Mouse (Mus musculus) lung, postnatal 25 days (tissue): ENCODE results near the gene Ankrd28.
A peak's percentile ranks its signal among the peaks of the same experiment; 100 is the strongest.
"Not testable (repeated sequence)": the region's sequence is repeated elsewhere in the genome, so short reads cannot be mapped to it uniquely, and the experiment has no call there.

Experiments
- DNase-seq: peaks from one replicate; pipeline ENCODE4 v3.0.0; 2022; ENCODE audit warnings: low spot score

Ankrd28 gene

DNA sequence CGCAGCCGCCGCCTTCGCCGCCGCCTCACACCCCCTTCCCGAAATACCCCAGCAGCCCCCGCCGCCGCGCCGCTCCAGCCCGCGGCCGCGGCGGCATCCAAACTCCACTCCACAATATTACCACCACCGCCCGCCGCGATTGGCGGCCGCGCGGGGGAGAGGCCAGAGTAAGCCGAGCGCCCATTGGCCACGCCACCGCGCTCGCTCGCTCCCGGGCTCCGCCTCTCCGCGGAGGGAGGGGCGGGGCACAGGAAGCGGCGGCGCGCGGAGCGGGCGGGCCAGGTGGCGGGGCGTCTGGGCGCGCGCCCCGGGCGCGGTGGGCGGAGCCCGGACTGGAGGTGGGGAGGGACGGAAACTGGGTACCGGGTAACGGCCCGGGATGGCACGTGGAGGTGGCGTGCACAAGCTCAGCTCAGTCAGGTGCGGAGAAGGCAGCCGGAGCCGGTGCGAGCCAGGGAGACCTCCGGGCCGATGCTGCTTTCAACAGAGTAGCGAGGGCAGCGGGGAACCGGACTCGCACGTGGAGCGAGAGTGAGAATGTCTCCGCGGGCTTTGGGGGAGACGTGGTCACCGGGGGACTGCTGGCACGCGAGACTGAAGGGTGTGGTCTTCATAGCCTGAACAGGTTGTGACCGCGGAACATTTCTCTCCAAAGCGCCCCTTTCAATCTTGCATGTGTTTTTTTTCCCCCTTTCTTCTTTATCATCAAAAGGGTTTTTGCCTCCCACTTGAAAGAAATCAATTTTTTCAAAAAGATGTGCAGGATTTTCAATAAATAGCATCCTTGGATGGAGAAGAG is at the start of gene Ankrd28:
Gene Ankrd28, minus strand, starts transcription at position 81 of the 799 bp plus-strand sequence.
- DNase-seq: peak; percentile 94

DNA sequence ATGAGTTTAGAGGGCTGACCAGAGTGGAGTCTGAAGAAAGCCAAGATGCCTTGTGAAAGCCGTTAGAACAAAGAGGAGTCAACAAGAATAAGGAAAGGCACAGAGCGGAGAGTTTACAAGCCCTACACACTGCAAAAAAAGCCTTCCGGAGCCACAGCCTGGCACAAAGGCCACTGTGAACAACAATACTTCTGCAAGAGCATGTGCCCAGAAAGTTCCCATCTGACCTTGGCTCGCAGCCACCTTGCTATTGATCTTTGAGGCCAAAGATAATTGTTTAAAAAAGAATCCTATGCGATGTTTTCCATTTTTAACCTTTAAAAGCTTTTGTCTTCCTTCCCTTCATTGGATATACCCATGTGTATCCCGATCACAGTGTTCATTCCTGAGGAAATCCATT is 49.0 kb upstream of the Ankrd28 start:
- DNase-seq: no peak

DNA sequence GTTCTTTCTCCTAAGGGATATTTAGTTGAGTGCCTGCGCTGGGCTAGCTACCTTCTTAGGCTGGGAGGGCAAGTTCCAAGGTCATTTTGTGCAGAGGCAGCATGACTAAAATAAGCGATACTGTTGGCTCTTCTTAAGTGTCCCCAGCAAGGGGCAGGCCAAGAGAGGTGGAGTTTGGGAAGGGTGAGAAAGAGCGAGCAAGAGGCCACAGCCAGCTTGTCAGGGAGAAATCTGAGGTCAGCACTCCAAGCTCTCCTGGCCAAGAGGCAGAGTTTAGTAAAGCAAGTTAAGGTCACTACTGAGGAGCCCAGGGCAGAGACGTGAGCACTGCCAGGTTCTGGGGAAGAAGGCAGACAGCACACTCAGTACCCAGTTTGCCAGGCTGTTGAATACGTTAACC is 41.7 kb upstream of the Ankrd28 start:
- no peak for DNase-seq

DNA sequence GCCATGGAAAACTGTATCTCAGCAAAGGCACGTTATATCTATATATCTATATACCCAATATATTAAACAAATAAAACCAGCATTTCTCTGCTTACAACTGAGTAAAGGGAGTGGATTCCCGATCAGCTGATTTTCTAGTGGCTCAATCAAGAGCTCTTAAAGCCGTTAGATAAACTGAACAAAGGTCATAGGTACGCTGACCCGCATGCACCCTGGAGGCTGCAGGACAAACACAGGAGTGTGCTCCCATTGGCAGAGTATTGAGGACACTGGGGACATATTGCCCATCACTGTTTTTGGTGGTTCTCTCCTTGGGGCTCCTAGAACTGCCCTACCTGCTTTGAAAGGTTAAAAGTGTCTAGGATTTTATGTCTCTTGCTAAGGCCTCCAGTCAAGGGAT is 40.0 kb upstream of the Ankrd28 start:
- no peak for DNase-seq

DNA sequence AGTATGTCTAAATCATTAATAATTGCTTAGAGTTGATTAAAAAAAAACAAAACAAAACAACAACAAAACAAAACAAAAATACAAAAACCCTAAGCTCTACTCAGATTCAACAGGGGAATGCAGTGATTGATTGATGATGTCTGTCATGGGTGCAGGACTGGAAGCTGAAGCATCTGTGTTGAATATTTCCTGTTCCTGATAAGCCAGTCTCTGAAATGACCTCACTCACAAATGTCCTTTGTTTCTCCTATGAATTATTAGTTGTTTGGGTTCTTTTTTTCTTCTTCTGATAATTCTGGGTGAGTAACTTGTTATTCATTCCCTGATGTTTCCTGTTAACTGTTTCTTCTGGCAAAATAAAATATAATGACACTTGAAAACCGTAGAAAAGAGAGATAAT is 38.1 kb upstream of the Ankrd28 start:
- no peak for DNase-seq

DNA sequence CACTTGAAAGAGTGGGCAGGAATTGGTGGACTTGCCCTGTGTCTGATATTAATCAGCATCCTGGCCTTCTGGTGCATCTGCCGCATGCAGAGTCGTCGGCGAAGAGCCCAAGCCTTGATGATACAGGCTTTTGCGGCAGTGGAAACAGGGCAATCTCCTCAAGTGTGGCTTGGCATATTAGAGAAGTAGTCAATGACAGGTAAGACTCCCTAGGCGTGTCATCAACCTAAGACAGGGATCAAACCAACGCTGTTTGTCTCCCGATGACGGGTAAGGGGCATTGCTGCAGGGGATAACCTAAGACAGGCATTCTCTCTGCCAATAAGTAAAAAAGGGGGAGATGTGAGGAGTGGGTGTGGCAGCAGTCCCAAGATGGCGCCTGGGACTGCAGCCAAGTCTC is 35.9 kb upstream of the Ankrd28 start:
- DNase-seq: not testable (repeated sequence)

DNA sequence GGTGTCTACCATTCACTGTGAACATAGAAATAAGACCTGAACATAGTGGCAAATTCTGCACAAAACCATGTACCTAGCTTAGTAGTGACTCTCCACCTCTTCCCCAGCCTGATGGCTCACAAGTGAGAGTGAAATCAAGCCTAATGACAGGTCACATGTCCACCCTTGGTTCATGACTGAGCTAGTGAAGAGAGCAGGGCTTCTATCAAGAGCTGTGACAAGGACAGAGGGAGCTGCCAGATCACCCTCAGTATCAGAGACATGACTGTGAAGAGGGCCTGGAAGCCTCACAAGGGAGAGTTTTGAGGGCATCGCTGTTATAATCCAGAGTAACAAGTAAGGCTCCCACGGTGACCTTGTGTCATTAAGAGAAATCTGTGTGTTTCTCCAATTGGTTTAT is 28.2 kb upstream of the Ankrd28 start:
- DNase-seq: no peak

DNA sequence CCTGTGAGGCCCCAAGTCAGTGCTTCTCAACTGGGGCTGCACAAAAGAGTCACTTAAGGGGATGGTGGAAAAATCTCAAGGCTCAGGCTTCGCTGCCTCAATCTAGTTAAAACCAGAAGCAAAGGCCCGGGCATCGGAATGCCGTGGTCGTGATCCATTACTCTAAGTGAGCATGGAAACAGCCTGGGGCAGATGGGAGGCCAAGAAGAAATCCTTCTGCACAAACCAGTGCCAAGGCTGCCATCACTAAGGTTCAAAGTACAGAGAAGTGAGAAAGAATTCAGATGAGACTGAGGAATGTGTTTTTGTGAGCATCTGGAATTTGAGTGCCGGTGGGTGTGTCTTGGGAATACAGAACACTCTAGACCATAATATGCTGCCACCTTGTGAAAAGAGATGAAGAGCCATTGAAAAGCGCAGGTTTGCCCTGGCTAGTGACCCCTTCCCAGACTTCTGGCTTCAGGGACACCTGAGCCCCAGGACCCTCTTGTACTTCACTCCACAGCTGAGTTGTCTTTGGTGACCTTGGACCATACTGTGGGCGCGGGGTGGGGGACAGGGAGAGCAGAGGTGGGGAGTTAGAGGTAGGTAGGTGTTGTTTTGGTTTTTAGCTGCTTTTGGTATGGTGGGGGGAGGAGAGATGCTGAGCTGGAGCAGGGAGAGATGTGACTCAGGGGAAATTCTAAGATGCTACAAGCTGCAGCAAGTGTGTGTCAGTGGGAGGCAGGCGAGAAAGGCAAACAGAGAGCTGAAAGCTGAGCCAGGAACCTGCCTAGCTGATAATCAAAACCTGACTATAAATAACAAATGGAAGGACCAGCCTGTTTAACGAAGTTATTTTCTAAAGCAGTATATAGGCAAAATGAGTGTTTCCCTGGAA is 26.9 kb upstream of the Ankrd28 start:
- DNase-seq: no peak

DNA sequence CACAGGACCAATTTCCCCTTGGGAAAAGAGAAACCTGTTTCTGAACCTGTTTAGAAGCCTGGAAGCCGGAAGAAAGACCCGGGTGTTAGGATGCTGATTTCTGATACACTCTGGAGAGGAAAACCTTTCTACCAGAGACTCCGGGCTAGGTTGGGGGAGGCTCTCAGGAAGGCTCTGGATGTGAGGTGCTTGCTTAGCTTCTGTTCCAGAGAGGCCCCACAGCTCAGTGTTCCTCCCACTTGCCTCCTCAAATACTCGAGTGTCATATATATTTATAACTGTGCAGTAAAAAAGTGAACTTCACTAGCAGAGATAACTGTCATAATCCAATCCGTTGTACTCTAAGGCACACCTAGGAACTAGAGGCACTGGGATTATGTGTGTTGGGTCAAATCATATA is 25.6 kb upstream of the Ankrd28 start:
- DNase-seq: no peak

DNA sequence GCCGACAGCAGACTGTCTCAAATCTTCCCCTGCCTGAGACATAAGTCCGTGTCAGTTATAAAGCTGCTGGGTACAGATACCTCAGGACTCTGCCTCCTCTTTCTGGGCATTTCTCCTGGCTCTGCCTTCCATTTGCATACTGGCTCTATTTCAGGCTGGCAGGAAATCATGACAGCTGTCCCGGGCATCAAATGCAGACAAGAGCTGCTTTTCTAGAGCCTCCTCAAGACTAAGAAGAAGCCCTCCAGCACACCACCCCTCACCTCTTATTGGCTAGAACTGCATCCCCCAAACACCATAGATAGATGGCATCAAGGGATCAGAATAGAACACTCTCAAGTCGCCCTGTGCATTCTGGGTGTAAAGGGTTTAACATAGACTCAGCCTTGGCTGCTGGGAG is 24.2 kb upstream of the Ankrd28 start:
- DNase-seq: no peak

DNA sequence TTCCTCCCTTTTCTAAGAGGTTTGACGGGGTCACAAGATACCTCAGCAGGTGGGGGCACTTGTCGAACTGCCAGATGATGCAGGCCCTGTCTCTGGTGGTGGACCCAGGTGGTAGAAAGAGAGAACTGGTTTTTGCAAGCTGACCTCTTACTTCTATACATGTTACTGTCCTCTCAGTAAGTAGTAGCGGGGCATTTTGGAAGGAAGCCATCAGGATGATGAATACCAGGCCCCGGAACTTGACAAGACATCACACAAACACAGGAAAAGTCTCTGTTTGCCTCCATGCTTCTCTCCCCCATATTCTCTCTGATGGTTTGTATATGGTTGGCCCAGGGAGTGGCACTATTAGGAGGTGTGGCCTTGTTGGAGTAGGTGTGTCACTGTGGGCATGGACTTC is 13.1 kb upstream of the Ankrd28 start:
- DNase-seq: no peak

DNA sequence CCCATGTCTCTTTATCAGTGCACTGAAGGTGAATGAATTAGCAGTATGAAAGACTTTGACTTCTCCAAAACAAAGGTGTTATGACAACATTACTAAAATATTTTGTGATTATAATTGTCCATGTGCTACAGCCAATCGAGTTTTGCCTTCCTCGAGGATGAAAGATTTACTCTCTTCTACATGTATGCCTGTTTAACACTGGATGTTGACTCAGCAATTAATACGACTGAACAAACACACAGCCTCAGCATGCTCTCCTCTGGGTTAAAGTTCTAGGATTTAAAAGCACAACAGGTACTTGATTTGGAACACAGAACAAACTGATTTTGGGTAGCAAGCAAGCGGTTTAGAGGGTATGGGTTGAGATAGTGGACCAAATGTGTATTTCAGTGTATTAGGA is 1.6 kb upstream of the Ankrd28 start:
- no peak for DNase-seq

DNA sequence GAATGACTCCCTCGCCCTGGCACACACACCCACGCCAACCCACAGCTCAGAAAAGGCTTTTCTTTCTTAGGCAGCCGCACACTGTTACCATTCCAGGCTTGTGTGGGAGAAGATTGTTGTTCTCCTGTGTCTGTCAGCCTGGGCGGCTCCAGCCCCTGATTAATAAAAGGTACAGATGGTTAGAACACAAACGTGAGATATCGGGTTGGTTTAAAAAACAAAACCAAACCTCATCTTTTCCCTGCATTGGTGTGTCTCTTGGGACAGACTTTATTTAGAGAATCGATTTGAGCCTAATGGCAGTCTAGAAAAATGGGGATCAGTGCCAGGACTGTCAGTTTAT is 890 bp upstream of the Ankrd28 start:
- no peak for DNase-seq

DNA sequence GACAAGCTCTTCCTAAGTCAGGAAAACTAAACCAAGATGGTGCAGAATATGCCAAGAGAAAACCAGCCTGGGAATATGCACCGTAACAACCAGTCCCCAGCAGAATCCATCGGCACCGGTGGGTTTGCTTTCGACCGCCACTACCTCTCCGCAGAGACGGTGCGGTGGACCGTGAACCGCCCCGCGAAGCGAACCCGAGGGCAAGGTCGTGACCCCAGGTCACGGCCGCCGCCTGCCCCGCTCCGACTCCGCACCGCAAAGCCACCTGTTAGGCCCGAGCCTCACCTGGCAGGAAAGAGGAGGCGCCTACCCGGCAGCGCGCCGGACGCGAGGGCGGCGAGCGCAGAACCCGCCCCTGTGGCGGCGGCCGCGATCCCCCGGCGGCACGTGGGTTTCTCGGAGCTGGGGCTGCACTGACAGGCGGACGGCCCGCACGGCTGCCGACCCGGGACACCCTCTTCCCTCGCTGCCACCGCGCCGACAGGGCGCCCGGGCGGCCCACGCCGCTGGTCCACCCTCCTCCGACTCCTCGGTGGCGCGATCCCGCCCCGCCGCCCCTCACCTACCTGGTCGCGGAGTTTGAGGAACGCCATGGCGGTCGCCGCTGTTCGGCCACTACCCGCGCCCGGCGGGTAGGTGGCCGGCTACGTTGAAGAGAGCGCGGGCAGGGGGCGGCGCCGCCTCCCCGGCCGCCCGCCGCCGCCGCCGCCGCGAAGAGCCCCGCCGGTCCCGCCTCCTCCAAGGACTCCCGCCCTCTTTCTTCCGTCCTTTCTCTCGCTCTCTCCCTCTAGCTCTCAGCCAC is 489 bp downstream of the Ankrd28 start:
- peak; percentile 55 for DNase-seq

DNA sequence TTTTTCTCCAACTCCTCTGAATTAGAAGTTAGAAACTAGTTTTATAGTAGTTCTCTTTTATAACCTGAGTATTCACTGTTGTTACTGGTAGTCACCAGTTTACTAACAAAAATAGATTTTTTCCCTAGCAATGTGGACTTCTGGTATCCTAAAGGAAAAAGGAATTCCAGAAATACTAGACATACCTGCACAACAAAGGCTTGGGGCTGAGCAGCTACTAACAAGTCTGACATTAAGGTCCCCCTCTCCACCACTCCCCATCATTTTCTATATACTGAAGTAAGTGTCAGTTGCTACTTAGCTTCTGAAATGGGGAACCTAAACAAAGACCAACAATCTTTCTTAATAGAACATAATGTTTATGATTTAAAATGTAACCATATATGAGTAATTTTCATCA is 3.2 kb downstream of the Ankrd28 start:
- DNase-seq: no peak

DNA sequence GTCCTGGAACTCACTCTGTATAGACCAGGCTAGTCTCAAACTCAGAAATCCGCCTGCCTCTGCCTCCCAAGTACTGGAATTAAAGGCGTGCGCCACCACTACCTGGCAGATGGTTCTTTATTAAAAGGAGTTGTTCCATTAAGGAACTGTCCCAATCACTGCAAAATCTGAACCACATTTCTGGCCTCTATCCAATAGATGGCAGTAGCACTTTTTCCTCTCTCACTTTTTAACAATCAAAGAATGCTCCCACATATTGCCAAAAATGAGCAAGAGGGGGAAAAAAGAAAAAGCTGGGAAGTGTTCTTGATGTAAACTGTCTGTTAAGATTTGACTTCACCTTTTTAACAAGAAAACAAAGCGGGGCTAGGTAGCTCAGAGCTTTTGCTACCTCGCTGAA is 20.5 kb downstream of the Ankrd28 start:
- DNase-seq: no peak

DNA sequence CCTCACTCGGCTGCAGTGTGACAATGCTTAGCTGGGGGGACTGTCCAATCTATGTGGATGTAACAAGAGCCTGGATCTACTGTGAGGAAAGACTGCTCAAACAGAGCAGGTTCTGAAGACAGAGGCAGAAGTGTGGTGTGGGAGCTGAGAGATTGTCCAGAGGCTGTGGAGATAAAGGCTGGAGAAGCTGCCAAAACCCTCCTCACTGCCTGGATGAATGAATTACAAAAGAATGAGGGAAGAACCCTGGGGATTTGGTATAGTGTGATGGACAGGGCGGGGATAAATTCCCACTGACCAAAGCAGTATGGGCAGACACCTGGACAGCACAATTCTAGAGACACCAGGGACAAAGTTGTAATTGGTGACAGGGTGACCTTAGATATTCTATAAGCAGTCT is 26.7 kb downstream of the Ankrd28 start:
- no peak for DNase-seq

DNA sequence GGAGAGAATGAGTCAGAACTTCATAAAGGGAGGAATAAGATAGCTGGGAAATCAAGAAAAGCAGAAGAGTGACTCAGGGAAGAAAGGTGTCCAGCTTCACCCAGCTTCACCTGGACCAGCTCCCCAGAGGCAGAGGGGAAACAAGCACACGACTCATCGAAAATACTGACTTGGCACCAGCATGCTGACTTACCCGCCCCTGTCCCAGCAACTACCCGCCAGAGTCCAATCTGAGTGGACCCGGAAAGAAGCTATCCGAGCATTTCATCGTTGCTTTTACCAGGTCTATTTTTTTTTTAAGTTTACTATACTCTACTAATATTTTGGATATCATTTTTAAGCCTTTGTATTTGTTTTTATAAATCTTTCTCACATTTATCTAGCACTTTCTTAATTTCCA is 29.5 kb downstream of the Ankrd28 start:
- no peak for DNase-seq

DNA sequence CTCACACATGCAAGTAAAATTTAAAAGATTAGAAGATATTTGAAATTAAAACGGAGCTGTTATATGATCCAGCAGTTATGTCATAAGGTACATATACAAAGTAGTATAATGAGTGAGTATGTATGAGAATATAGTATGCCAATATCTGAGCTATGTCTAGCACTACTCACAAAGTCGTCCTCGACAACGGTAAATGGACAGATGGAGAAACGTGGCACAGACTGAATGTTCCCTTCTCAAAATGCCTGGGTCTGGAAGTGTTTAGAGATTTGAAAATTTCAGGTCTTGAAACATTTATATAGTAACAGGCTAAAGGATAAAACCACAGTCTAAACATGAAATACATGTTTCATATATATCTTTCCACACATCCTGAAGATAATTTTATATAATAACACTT is 30.0 kb downstream of the Ankrd28 start:
- no peak for DNase-seq

DNA sequence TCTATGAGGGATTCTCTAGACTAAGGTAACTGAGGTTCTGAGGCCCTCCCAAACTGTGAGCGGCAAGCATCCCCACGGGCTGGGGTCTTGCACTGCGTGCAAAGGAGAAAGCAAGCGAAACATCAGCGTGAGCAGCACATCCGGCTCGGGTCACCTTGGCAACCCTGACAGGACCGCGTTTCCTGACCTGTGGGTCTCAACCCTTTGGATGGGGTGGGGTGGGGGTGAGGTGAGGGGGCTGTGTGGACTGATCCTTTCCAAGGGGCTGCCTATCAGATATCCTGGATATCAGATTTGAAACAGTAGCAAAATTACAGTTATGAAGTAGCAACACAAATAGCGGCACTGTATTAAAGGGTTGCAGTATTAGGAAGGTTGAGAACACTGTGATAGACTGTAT is 31.5 kb downstream of the Ankrd28 start:
- no peak for DNase-seq

DNA sequence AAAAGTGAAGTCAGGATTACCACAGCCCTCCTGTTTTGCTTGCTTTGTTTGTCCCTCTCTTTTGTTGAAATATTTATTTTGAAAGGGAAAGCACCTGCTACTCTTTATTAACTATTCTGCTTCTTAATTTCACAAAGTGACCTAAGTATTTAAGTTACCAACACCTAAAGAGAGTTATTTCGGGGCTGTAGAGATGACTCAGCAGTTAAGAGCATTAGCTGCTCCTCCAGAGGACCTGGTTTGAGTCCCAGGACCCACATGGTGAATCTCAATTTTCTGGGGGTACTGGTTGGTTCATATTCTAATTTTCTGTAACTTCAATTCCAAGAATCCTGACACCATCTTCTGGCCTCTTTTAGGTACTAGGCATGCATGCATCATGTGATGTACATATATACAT is 34.9 kb downstream of the Ankrd28 start:
- no peak for DNase-seq

DNA sequence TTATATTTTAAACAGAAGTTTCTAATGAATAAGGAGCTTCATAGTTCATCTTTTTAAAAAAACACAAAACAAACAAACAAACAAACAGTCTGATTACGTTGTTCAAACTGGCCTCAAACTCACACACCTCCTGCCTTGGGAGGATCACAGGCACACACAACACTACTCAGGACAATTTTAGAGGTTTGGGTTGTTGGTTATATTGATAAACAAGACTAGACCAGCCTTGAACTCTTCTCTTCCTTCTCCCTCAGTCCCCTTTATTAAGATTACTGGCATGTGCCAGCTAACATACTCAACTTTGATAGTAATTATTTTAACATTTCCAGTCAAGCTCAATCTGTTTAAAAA is 35.7 kb downstream of the Ankrd28 start:
- no peak for DNase-seq
